Mouse (Mus musculus) forebrain, embryonic 15.5 days (tissue): Measurements from ENCODE around the gene Cyp24a1. TPM values are rescaled to one million over a fixed set of nuclear protein-coding genes. Genes with fewer than 3 reads are reported as not detected.
A peak's percentile ranks its signal among the peaks of the same experiment; 100 is the strongest.

ENCODE experiments used
- ATAC-seq: fragments of 200-750 bp; cut with Nextera tagmentation; replicated peaks from 2 replicates; pipeline ENCODE4 v1.8.0; 2017; ENCODE audit warnings: mild to moderate bottlenecking, moderate TSS enrichment, moderate library complexity
- H3K27ac ChIP-seq: fragments of 300-500 bp; sonication (generic); replicated peaks from 2 replicates; pipeline ENCODE4 v1.5.1; 2015; ENCODE audit warnings: mild to moderate bottlenecking, inconsistent platforms
- H3K27me3 ChIP-seq: fragments of 300-500 bp; sonication (generic); 2 replicates; pipeline ENCODE4 v1.6.1; 2015; ENCODE audit warnings: inconsistent platforms
- H3K36me3 ChIP-seq: fragments of 300-500 bp; sonication (generic); 2 replicates; pipeline ENCODE4 v1.6.1; 2015; ENCODE audit warnings: mild to moderate bottlenecking, inconsistent platforms
- H3K4me1 ChIP-seq: fragments of 300-500 bp; sonication (generic); 2 replicates; pipeline ENCODE4 v1.6.1; 2015; ENCODE audit warnings: inconsistent platforms
- H3K4me2 ChIP-seq: fragments of 300-500 bp; sonication (generic); replicated peaks from 2 replicates; pipeline ENCODE4 v1.6.1; 2015; ENCODE audit warnings: mild to moderate bottlenecking, inconsistent platforms
- H3K4me3 ChIP-seq: fragments of 300-500 bp; sonication (generic); 2 replicates; pipeline ENCODE4 v1.5.1; 2015; ENCODE audit warnings: mild to moderate bottlenecking, inconsistent platforms
- H3K9ac ChIP-seq: fragments of 300-500 bp; sonication (generic); replicated peaks from 2 replicates; pipeline ENCODE4 v1.6.1; 2015; ENCODE audit warnings: mild to moderate bottlenecking, inconsistent platforms
- H3K9me3 ChIP-seq: fragments of 300-500 bp; sonication (generic); 2 replicates; pipeline ENCODE4 v1.6.1; 2016; ENCODE audit warnings: inconsistent platforms
- WGBS: fragments of 180-500 bp; shearing (Covaris S2); methylation state at CpG from one replicate; pipeline ENCODE4 v1.1.7; 2015; ENCODE audit warnings: mixed read lengths; 5-methylcytosine and 5-hydroxymethylcytosine counted together
- polyA plus RNA-seq: library from polyadenylated mRNA; unstranded; fragments of >200 nt; fragmentation: Nextera tagmentation; extraction: Ambion mirVana; gene quantifications from 2 replicates; pipeline ENCODE4 v1.2.1, GENCODE M21; 2015

The Cyp24a1 gene
- polyA plus RNA-seq, 1 experiment from 2014 or later = 0.10 TPM

GRCm38 (mm10) chr2:170487202-170487601, 9.7 kb downstream of the Cyp24a1 start:
- no peak overlapping the region for H3K9ac ChIP-seq
- no peaks in the 10 kb centered on the region for H3K9me3 ChIP-seq
- 66% methylated on average over 7 of the region's 7 CpGs for WGBS
- H3K4me3 ChIP-seq = no peak overlapping the region
- 0 out of 2 replicates have a peak, but pooled peaks cover 3% of the 10 kb centered on the region for H3K4me1 ChIP-seq
- no peak; the same call in 1 of the 2 replicates for ATAC-seq
- H3K27me3 ChIP-seq = 0 out of 2 replicates have a peak, but pooled peaks cover 3% of the 10 kb centered on the region
- H3K4me2 ChIP-seq = no peak overlapping the region
- H3K36me3 ChIP-seq = no peaks in the 10 kb centered on the region
- no peak overlapping the region for H3K27ac ChIP-seq

GRCm38 (mm10) chr2:170483914-170484313, 13.0 kb downstream of the Cyp24a1 start:
- 77% methylated on average over 11 of the region's 11 CpGs for WGBS
- Histone ChIP-seq H3K4me2 (no peak overlapping the region), H3K27me3 (no peaks in the 10 kb centered on the region), H3K9ac (no peak overlapping the region), H3K4me1 (0 out of 2 replicates have a peak, but pooled peaks cover 3% of the 10 kb centered on the region), H3K9me3 (no peaks in the 10 kb centered on the region), H3K27ac (no peak overlapping the region), H3K36me3 (no peaks in the 10 kb centered on the region), H3K4me3 (no peak overlapping the region)
- ATAC-seq = no peak

GRCm38 (mm10) chr2:170482019-170482540, 14.9 kb downstream of the Cyp24a1 start:
- no peaks in the 10 kb centered on the region for H3K27me3 ChIP-seq
- no peak overlapping the region for H3K27ac ChIP-seq
- no peak overlapping the region for H3K4me2 ChIP-seq
- WGBS = 76% methylated on average over 10 of the region's 10 CpGs
- no peak overlapping the region for H3K9ac ChIP-seq
- no peaks in the 10 kb centered on the region for H3K9me3 ChIP-seq
- no peak for ATAC-seq
- H3K4me3 ChIP-seq = no peak overlapping the region
- H3K36me3 ChIP-seq = no peaks in the 10 kb centered on the region
- H3K4me1 ChIP-seq = no peaks in the 10 kb centered on the region

- H3K27me3 ChIP-seq = no peaks in the 10 kb centered on the region
- no peaks in the 10 kb centered on the region for H3K4me1 ChIP-seq
- no peak for ATAC-seq
- WGBS = 80% methylated on average over 8 of the region's 8 CpGs
- no peak overlapping the region for H3K27ac ChIP-seq
- no peak overlapping the region for H3K4me3 ChIP-seq
- no peak overlapping the region for H3K9ac ChIP-seq
- H3K9me3 ChIP-seq = no peaks in the 10 kb centered on the region
- H3K36me3 ChIP-seq = no peaks in the 10 kb centered on the region
- H3K4me2 ChIP-seq = no peak overlapping the region
These were observed 20.3 kb downstream of the Cyp24a1 start for GRCm38 (mm10) chr2:170476643-170477042.

- H3K4me2 ChIP-seq = no peak overlapping the region
- no peaks in the 10 kb centered on the region for H3K27me3 ChIP-seq
- H3K4me3 ChIP-seq = no peak overlapping the region
- no peak overlapping the region for H3K9ac ChIP-seq
- H3K27ac ChIP-seq = no peak overlapping the region
- ATAC-seq = no peak
- H3K36me3 ChIP-seq = no peaks in the 10 kb centered on the region
- H3K4me1 ChIP-seq = no peaks in the 10 kb centered on the region
- 88% methylated on average over 11 of the region's 11 CpGs for WGBS
- no peaks in the 10 kb centered on the region for H3K9me3 ChIP-seq
These were observed 20.7 kb downstream of the Cyp24a1 start for GRCm38 (mm10) chr2:170476215-170476614.

GRCm38 (mm10) chr2:170475164-170475563, 21.8 kb downstream of the Cyp24a1 start:
- H3K4me3 ChIP-seq = no peak overlapping the region
- ATAC-seq = no peak
- H3K36me3 ChIP-seq = no peaks in the 10 kb centered on the region
- H3K9me3 ChIP-seq = no peaks in the 10 kb centered on the region
- H3K27me3 ChIP-seq = no peaks in the 10 kb centered on the region
- no peak overlapping the region for H3K9ac ChIP-seq
- no peak overlapping the region for H3K27ac ChIP-seq
- 61% methylated on average over 3 of the region's 3 CpGs for WGBS
- no peaks in the 10 kb centered on the region for H3K4me1 ChIP-seq
- no peak overlapping the region for H3K4me2 ChIP-seq

- no peak for ATAC-seq
- Histone ChIP-seq H3K27me3 (no peaks in the 10 kb centered on the region), H3K4me1 (peaks cover 6% of the 10 kb centered on the region; the same call in 1 of the 2 replicates), H3K9me3 (no peaks in the 10 kb centered on the region), H3K4me3 (no peak overlapping the region), H3K9ac (no peak overlapping the region), H3K4me2 (no peak overlapping the region), H3K27ac (no peak overlapping the region), H3K36me3 (no peaks in the 10 kb centered on the region)
- 87% methylated on average over 5 of the region's 5 CpGs for WGBS
These were observed 22.8 kb downstream of the Cyp24a1 start for GRCm38 (mm10) chr2:170474125-170474524.

- peaks cover 7% of the 10 kb centered on the region; the same call in 1 of the 2 replicates for H3K4me1 ChIP-seq
- H3K9me3 ChIP-seq = no peaks in the 10 kb centered on the region
- no peak overlapping the region for H3K4me2 ChIP-seq
- H3K36me3 ChIP-seq = no peaks in the 10 kb centered on the region
- H3K9ac ChIP-seq = no peak overlapping the region
- no peak for ATAC-seq
- 73% methylated on average over 5 of the region's 5 CpGs for WGBS
- no peak overlapping the region for H3K27ac ChIP-seq
- no peak overlapping the region for H3K4me3 ChIP-seq
- H3K27me3 ChIP-seq = no peaks in the 10 kb centered on the region
These were observed 26.4 kb downstream of the Cyp24a1 start for GRCm38 (mm10) chr2:170470591-170470990.

- no peaks in the 10 kb centered on the region for H3K9me3 ChIP-seq
- ATAC-seq = no peak
- H3K36me3 ChIP-seq = no peaks in the 10 kb centered on the region
- no peak overlapping the region for H3K4me3 ChIP-seq
- H3K9ac ChIP-seq = no peak overlapping the region
- no peak overlapping the region for H3K27ac ChIP-seq
- 10% methylated on average over 10 of the region's 10 CpGs for WGBS
- peaks cover 7% of the 10 kb centered on the region; the same call in 1 of the 2 replicates for H3K4me1 ChIP-seq
- H3K27me3 ChIP-seq = no peaks in the 10 kb centered on the region
- peak overlapping the region; percentile 11; the same call in 1 of the 2 replicates for H3K4me2 ChIP-seq
These were observed 27.2 kb downstream of the Cyp24a1 start for GRCm38 (mm10) chr2:170469616-170470308.

GRCm38 (mm10) chr2:170468009-170468408, 28.9 kb downstream of the Cyp24a1 start:
- H3K36me3 ChIP-seq = no peaks in the 10 kb centered on the region
- no peaks in the 10 kb centered on the region for H3K9me3 ChIP-seq
- no peaks in the 10 kb centered on the region for H3K27me3 ChIP-seq
- ATAC-seq = no peak
- H3K4me3 ChIP-seq = no peak overlapping the region
- no peak overlapping the region for H3K27ac ChIP-seq
- H3K9ac ChIP-seq = no peak overlapping the region
- H3K4me1 ChIP-seq = peaks cover 7% of the 10 kb centered on the region; the same call in 1 of the 2 replicates
- no peak overlapping the region for H3K4me2 ChIP-seq

- no peak overlapping the region for H3K9ac ChIP-seq
These were observed 32.1 kb downstream of the Cyp24a1 start for GRCm38 (mm10) chr2:170464817-170465216.

GRCm38 (mm10) chr2:170461652-170462051, 35.3 kb downstream of the Cyp24a1 start:
- no peaks in the 10 kb centered on the region for H3K36me3 ChIP-seq
- H3K4me3 ChIP-seq = no peak overlapping the region
- no peaks in the 10 kb centered on the region for H3K4me1 ChIP-seq
- WGBS = 47% methylated on average over 7 of the region's 7 CpGs
- H3K9me3 ChIP-seq = no peaks in the 10 kb centered on the region
- H3K4me2 ChIP-seq = no peak overlapping the region
- no peak for ATAC-seq
- H3K27ac ChIP-seq = no peak overlapping the region
- H3K27me3 ChIP-seq = no peaks in the 10 kb centered on the region
- H3K9ac ChIP-seq = no peak overlapping the region

More at GRCm38 (mm10) chr2:170464817-170465216, 32.1 kb downstream of the Cyp24a1 start:
- no peak overlapping the region for H3K4me2 ChIP-seq
- no peaks in the 10 kb centered on the region for H3K9me3 ChIP-seq
- no peak overlapping the region for H3K4me3 ChIP-seq
- H3K27ac ChIP-seq = no peak overlapping the region
- peaks cover 7% of the 10 kb centered on the region; the same call in 1 of the 2 replicates for H3K4me1 ChIP-seq
- H3K27me3 ChIP-seq = no peaks in the 10 kb centered on the region
- 50% methylated on average over 4 of the region's 4 CpGs for WGBS
- no peaks in the 10 kb centered on the region for H3K36me3 ChIP-seq
- ATAC-seq = no peak
